Mouse (Mus musculus): Measurements from ENCODE around the gene Ttll5. TPM values are rescaled to one million over a fixed set of nuclear protein-coding genes. Genes with fewer than 3 reads are reported as not detected.
A peak's percentile ranks its signal among the peaks of the same experiment; 100 is the strongest.

Ttll5 gene
- polyA plus RNA-seq, 1 experiment from 2014 or later: 3.7 TPM

GRCm38 (mm10) chr12:86078176-86078552 is 253.7 kb downstream of the Ttll5 start:
- Histone ChIP-seq H3K27me3 (ENCODE audit: control insufficient read depth, insufficient read depth, low read length) (no peaks in the 10 kb centered on the region), H3K9me3 (ENCODE audit: control insufficient read depth, low read length) (no peaks in the 10 kb centered on the region), H3K4me2 (replicated peaks; ENCODE audit: low read depth) (peak overlapping the region; percentile 93), H3K27ac (replicated peaks) (peak overlapping the region; percentile 93), H3K4me3 (ENCODE audit: low read depth, low read length) (peak overlapping the region; percentile 54), H3K4me1 (replicated peaks; ENCODE audit: control insufficient read depth, insufficient read depth) (no peaks in the 10 kb centered on the region; the same call in 1 of the 2 replicates), H3K36me3 (ENCODE audit: control insufficient read depth, insufficient read depth, low read length) (no peaks in the 10 kb centered on the region), H3K9ac (ENCODE audit: low read length) (peak overlapping the region; percentile 58)
- no peak for DNase-seq (ENCODE audit: low spot score)
- 14% methylated on average over 9 of the region's 9 CpGs for WGBS
- ATAC-seq (ENCODE audit: low FRiP score, low TSS enrichment): no peak
- TF ChIP-seq CTCF (IDR thresholded peaks at IDR 0.05; ENCODE audit: low read depth): no peak
- TF ChIP-seq EP300 (optimal IDR thresholded peaks at IDR 0.05): no peak

- DNase-seq (ENCODE audit: low spot score): peak; percentile 60
- Histone ChIP-seq H3K27ac (replicated peaks) (peak within 1 kb of the TSS; percentile 93), H3K27me3 (ENCODE audit: control insufficient read depth, insufficient read depth, low read length) (no peaks in the 10 kb centered on the region), H3K36me3 (ENCODE audit: control insufficient read depth, insufficient read depth, low read length) (no peaks in the 10 kb centered on the region), H3K4me1 (replicated peaks; ENCODE audit: control insufficient read depth, insufficient read depth) (no peaks in the 10 kb centered on the region; the same call in 1 of the 2 replicates), H3K4me2 (replicated peaks; ENCODE audit: low read depth) (peak within 1 kb of the TSS; percentile 93), H3K4me3 (ENCODE audit: low read depth, low read length) (peak within 1 kb of the TSS; percentile 54), H3K9ac (ENCODE audit: low read length) (peak within 1 kb of the TSS; percentile 68), H3K9me3 (ENCODE audit: control insufficient read depth, low read length) (no peaks in the 10 kb centered on the region)
- 0% methylated on average over 25 of the region's 25 CpGs for WGBS
- peak; percentile 58; the same call in 1 of the 2 replicates for ATAC-seq (ENCODE audit: low FRiP score, low TSS enrichment)
- TF ChIP-seq CTCF (IDR thresholded peaks at IDR 0.05; ENCODE audit: low read depth): no peak
- no peak for TF ChIP-seq EP300 (optimal IDR thresholded peaks at IDR 0.05)
Measured at GRCm38 (mm10) chr12:86078553-86079201, 254.2 kb downstream of the Ttll5 start, which contains the start of gene Tgfb3. TSS of gene Tgfb3 (minus strand) at chr12:86079041.

GRCm38 (mm10) chr12:86079202-86079667 is 254.8 kb downstream of the Ttll5 start:
- Histone ChIP-seq H3K27ac (replicated peaks) (peak overlapping the region; percentile 93), H3K9me3 (ENCODE audit: control insufficient read depth, low read length) (no peaks in the 10 kb centered on the region), H3K4me1 (replicated peaks; ENCODE audit: control insufficient read depth, insufficient read depth) (no peaks in the 10 kb centered on the region; the same call in 1 of the 2 replicates), H3K9ac (ENCODE audit: low read length) (peak overlapping the region; percentile 68), H3K4me3 (ENCODE audit: low read depth, low read length) (peak overlapping the region; percentile 54), H3K4me2 (replicated peaks; ENCODE audit: low read depth) (peak overlapping the region; percentile 93), H3K27me3 (ENCODE audit: control insufficient read depth, insufficient read depth, low read length) (no peaks in the 10 kb centered on the region), H3K36me3 (ENCODE audit: control insufficient read depth, insufficient read depth, low read length) (no peaks in the 10 kb centered on the region)
- ATAC-seq (ENCODE audit: low FRiP score, low TSS enrichment) (peak; percentile 79), DNase-seq (ENCODE audit: low spot score) (peak; percentile 93)
- WGBS: 1% methylated on average over 31 of the region's 31 CpGs
- no peak for TF ChIP-seq EP300 (optimal IDR thresholded peaks at IDR 0.05)
- peak; percentile 99 for TF ChIP-seq CTCF (IDR thresholded peaks at IDR 0.05; ENCODE audit: low read depth)

- under 1% methylated on average over 35 of the region's 35 CpGs for WGBS
- H3K9ac ChIP-seq (ENCODE audit: low read length): peak within 1 kb of the TSS; percentile 59
- ATAC-seq (ENCODE audit: low FRiP score, low TSS enrichment) (peak; percentile 72), DNase-seq (ENCODE audit: low spot score) (peak; percentile 91)
- TF ChIP-seq EP300 (optimal IDR thresholded peaks at IDR 0.05) (no peak), CTCF (IDR thresholded peaks at IDR 0.05; ENCODE audit: low read depth) (no peak)
- H3K36me3 ChIP-seq (ENCODE audit: control insufficient read depth, insufficient read depth, low read length): no peaks in the 10 kb centered on the region
- H3K4me1 ChIP-seq (replicated peaks; ENCODE audit: control insufficient read depth, insufficient read depth): no peaks in the 10 kb centered on the region
- H3K9me3 ChIP-seq (ENCODE audit: control insufficient read depth, low read length): no peaks in the 10 kb centered on the region
- H3K4me3 ChIP-seq (ENCODE audit: low read depth, low read length): peak within 1 kb of the TSS; percentile 66
- no peaks in the 10 kb centered on the region for H3K27me3 ChIP-seq (ENCODE audit: control insufficient read depth, insufficient read depth, low read length)
- H3K27ac ChIP-seq (replicated peaks): no peak within 1 kb of the TSS
- H3K4me2 ChIP-seq (replicated peaks; ENCODE audit: low read depth): peak within 1 kb of the TSS; percentile 73
Measured at GRCm38 (mm10) chr12:86082481-86083012, 258.1 kb downstream of the Ttll5 start, which contains the start of gene Ift43. TSS of gene Ift43 (plus strand) at chr12:86082541.

GRCm38 (mm10) chr12:86085873-86086272 is 261.4 kb downstream of the Ttll5 start:
- Histone ChIP-seq H3K9ac (ENCODE audit: low read length) (no peak overlapping the region), H3K27ac (replicated peaks) (no peak overlapping the region), H3K4me2 (replicated peaks; ENCODE audit: low read depth) (no peak overlapping the region), H3K27me3 (ENCODE audit: control insufficient read depth, insufficient read depth, low read length) (no peaks in the 10 kb centered on the region), H3K9me3 (ENCODE audit: control insufficient read depth, low read length) (no peaks in the 10 kb centered on the region), H3K4me3 (ENCODE audit: low read depth, low read length) (no peak overlapping the region), H3K4me1 (replicated peaks; ENCODE audit: control insufficient read depth, insufficient read depth) (no peaks in the 10 kb centered on the region), H3K36me3 (ENCODE audit: control insufficient read depth, insufficient read depth, low read length) (no peaks in the 10 kb centered on the region)
- TF ChIP-seq CTCF (IDR thresholded peaks at IDR 0.05; ENCODE audit: low read depth) (no peak), EP300 (optimal IDR thresholded peaks at IDR 0.05) (no peak)
- DNase-seq (ENCODE audit: low spot score): no peak
- 74% methylated on average over 7 of the region's 7 CpGs for WGBS
- no peak for ATAC-seq (ENCODE audit: low FRiP score, low TSS enrichment)

GRCm38 (mm10) chr12:86086550-86086949 is 262.1 kb downstream of the Ttll5 start:
- H3K27ac ChIP-seq (replicated peaks): no peak overlapping the region
- H3K4me1 ChIP-seq (replicated peaks; ENCODE audit: control insufficient read depth, insufficient read depth): no peaks in the 10 kb centered on the region
- no peak overlapping the region for H3K4me3 ChIP-seq (ENCODE audit: low read depth, low read length)
- TF ChIP-seq CTCF (IDR thresholded peaks at IDR 0.05; ENCODE audit: low read depth) (no peak), EP300 (optimal IDR thresholded peaks at IDR 0.05) (no peak)
- H3K27me3 ChIP-seq (ENCODE audit: control insufficient read depth, insufficient read depth, low read length): no peaks in the 10 kb centered on the region
- no peaks in the 10 kb centered on the region for H3K36me3 ChIP-seq (ENCODE audit: control insufficient read depth, insufficient read depth, low read length)
- 51% methylated on average over 8 of the region's 8 CpGs for WGBS
- H3K9ac ChIP-seq (ENCODE audit: low read length): no peak overlapping the region
- DNase-seq (ENCODE audit: low spot score) (no peak), ATAC-seq (ENCODE audit: low FRiP score, low TSS enrichment) (no peak)
- H3K4me2 ChIP-seq (replicated peaks; ENCODE audit: low read depth): no peak overlapping the region
- H3K9me3 ChIP-seq (ENCODE audit: control insufficient read depth, low read length): no peaks in the 10 kb centered on the region

Measured in stomach, postnatal 0 days (tissue).